Mouse (Mus musculus): ENCODE data around the gene Elmo1. TPM values are rescaled to one million over a fixed set of nuclear protein-coding genes. Genes with fewer than 3 reads are reported as not detected.

The Elmo1 gene
- total and polyA plus RNA-seq, 2 experiments from 2014 or later: 6.5 to 17.9 TPM

DNA sequence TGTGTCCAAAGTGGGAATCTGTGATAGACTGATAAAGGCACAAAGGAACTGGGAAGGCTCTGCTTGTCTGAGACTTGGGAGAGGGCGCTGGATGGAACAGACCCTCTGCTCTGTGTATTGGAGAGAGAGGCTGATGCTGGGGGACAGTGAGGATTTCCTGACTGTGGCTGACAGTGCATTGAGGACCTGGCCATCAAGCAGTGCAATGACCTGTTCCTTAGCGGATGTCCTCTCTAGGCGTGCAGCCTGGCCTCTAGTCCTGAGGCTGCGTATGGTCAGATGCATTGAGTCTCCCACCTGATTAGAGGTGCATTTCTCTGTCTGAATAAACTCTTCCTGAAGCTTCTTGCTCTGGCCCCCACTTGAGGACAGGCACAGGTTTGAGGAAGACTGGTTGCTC, 384.2 kb downstream of the Elmo1 start:
- TF ChIP-seq EP300 (IDR thresholded peaks at IDR 0.05; ENCODE audit: low read depth) (no peak), CTCF (IDR thresholded peaks at IDR 0.05; ENCODE audit: low read depth) (no peak)
- 93% methylated on average over 4 of the region's 4 CpGs for WGBS

DNA sequence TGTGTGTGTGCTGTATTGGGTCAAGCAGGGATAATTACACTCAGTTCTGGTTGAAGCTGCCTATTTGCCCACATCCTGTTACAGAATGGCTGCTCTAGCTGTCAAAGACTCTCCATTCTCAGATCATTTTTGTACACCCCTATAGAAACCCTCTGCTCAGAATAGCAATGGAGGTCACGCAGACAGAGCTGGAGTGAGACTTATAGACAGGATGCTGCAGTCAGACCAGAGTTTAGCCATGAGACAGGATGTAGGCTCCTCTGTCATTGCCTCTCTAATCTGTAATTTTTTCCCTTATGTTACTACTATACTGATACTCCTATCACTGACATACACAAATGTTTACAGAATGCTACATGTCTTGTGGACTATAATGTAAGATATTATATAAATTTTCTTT, 391.4 kb downstream of the Elmo1 start:
- ATAC-seq (ENCODE audit: insufficient read depth, low read depth) (no peak), DNase-seq (ENCODE audit: low spot score) (no peak)
- H3K9me3 ChIP-seq (replicated peaks; ENCODE audit: control insufficient read depth, low read length): no peaks in the 10 kb centered on the region
- H3K4me1 ChIP-seq (ENCODE audit: control insufficient read depth, insufficient read depth): peaks cover 6% of the 10 kb centered on the region; the same call in 1 of the 2 replicates
- no peaks in the 10 kb centered on the region for H3K27me3 ChIP-seq (ENCODE audit: control insufficient read depth, insufficient read depth, low read length)
- no peaks in the 10 kb centered on the region for H3K36me3 ChIP-seq (replicated peaks; ENCODE audit: control insufficient read depth, insufficient read depth, low read length)
- H3K4me2 ChIP-seq (ENCODE audit: low read depth, low read length): no peak overlapping the region
- H3K27ac ChIP-seq (ENCODE audit: low read depth): no peak overlapping the region
- no peak overlapping the region for H3K9ac ChIP-seq (replicated peaks; ENCODE audit: low read depth, low read length)
- no peak overlapping the region for H3K4me3 ChIP-seq (ENCODE audit: low read depth, low read length)
- WGBS: 79% methylated on average over 1 of the region's 1 CpGs
- TF ChIP-seq EP300 (IDR thresholded peaks at IDR 0.05; ENCODE audit: low read depth) (no peak), CTCF (IDR thresholded peaks at IDR 0.05; ENCODE audit: low read depth) (no peak)

More for the DNA sequence above, 384.2 kb downstream of the Elmo1 start:
- no peak overlapping the region for H3K27ac ChIP-seq (ENCODE audit: low read depth)
- ATAC-seq (ENCODE audit: insufficient read depth, low read depth): no peak
- no peak overlapping the region for H3K9ac ChIP-seq (replicated peaks; ENCODE audit: low read depth, low read length)
- H3K27me3 ChIP-seq (ENCODE audit: control insufficient read depth, insufficient read depth, low read length): no peaks in the 10 kb centered on the region
- H3K36me3 ChIP-seq (replicated peaks; ENCODE audit: control insufficient read depth, insufficient read depth, low read length): no peaks in the 10 kb centered on the region
- H3K9me3 ChIP-seq (replicated peaks; ENCODE audit: control insufficient read depth, low read length): no peaks in the 10 kb centered on the region
- no peak overlapping the region for H3K4me3 ChIP-seq (ENCODE audit: low read depth, low read length)
- H3K4me1 ChIP-seq (ENCODE audit: control insufficient read depth, insufficient read depth): peaks cover 9% of the 10 kb centered on the region; the same call in 1 of the 2 replicates
- no peak overlapping the region for H3K4me2 ChIP-seq (ENCODE audit: low read depth, low read length)
- no peak for DNase-seq (ENCODE audit: low spot score)

DNA sequence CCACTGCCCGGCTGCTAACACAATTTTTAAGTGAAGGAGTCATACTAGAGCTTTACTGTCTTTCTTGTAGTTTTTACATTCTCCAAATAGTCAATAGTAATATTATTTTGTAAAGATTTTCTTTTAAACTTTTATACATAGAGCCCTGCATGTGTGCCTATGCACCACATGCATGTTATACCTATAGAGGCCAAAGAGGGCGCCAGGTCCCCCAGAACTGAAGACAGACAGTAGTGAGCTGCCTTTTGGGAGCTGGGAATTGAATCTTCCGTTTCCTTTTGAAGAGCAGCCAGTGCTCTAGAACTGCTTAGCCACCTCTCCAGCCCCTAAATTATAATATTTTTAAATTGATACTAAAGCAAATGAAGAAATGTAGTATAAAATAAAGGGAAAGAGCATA, 398.7 kb downstream of the Elmo1 start:
- H3K36me3 ChIP-seq (replicated peaks; ENCODE audit: control insufficient read depth, insufficient read depth, low read length): no peaks in the 10 kb centered on the region
- no peaks in the 10 kb centered on the region for H3K27me3 ChIP-seq (ENCODE audit: control insufficient read depth, insufficient read depth, low read length)
- H3K9ac ChIP-seq (replicated peaks; ENCODE audit: low read depth, low read length): no peak overlapping the region
- H3K4me1 ChIP-seq (ENCODE audit: control insufficient read depth, insufficient read depth): no peaks in the 10 kb centered on the region
- H3K27ac ChIP-seq (ENCODE audit: low read depth): no peak overlapping the region
- no peaks in the 10 kb centered on the region for H3K9me3 ChIP-seq (replicated peaks; ENCODE audit: control insufficient read depth, low read length)
- no peak for TF ChIP-seq CTCF (IDR thresholded peaks at IDR 0.05; ENCODE audit: low read depth)
- TF ChIP-seq EP300 (IDR thresholded peaks at IDR 0.05; ENCODE audit: low read depth): no peak
- no peak overlapping the region for H3K4me3 ChIP-seq (ENCODE audit: low read depth, low read length)
- ATAC-seq (ENCODE audit: insufficient read depth, low read depth) (no peak), DNase-seq (ENCODE audit: low spot score) (no peak)
- H3K4me2 ChIP-seq (ENCODE audit: low read depth, low read length): no peak overlapping the region
- WGBS: 69% methylated on average over 3 of the region's 3 CpGs

DNA sequence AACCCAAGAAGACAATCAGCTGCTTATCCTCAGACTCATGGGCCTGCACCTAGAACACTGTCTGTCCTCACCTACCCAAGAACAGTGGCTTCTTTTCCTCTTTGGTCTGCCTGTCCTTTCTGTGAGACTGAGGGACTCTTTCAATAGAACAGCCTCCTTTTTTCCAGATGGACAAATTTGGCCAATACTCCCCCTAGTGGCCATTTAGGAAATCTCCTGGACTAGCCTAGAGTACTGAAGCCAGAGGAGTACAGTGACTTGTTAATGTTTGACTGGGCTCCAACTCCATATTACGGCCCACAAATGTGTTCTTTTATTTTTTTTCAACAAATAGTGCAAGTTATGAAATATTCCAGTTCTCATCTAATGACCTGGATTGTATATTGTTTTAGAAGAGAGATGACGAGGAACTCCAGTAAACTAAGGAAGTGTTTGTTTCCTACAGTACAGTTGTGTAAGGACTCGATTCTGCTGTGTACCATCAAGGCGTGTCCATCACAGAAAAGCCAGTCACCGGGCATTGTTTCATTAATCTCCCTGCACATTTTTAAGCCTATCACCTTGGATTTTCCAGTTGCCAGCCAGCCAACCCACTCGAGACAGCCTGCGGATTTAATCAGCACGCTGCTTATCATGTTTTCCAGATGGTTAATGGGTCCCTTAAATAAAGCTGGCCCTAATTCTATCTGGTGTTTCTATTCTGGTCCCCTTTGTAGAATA, 399.5 kb downstream of the Elmo1 start:
- ATAC-seq (ENCODE audit: insufficient read depth, low read depth): no peak

DNA sequence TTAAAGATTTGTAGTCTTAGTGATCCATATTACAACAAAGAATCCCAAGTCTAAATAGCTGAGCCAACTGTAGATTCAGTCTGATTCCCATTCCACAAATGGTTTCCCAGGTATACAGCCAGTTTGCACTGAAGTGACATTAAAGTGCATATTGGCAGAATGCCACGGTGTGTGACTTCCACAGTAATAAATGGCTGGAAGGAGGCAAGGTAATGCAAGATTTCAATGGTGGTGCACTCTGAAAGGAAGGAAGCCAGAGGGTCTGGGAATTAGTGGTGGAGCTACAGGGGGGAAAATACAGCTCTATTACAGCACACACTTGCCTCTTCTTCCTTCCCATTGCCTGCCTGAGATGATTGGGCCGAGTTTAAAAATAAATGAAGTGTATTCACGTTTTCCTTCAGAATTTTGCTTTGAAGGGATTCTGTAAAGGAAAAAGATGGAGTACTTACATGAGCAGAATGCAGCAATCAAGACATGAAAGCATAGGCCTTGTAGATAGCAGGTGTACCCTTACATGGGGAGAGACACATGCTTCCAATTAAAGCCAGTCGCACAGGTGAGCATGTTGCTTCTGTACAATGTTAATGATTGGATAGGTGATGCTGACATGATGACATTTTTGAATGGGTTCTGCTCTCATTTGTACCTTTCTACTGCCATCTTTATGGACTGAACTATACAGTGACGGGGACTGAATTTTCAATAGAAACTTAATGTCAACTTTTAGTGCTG, 400.6 kb downstream of the Elmo1 start:
- H3K4me1 ChIP-seq (ENCODE audit: control insufficient read depth, insufficient read depth): no peaks in the 10 kb centered on the region
- DNase-seq (ENCODE audit: low spot score): no peak
- H3K4me2 ChIP-seq (ENCODE audit: low read depth, low read length): no peak overlapping the region
- H3K36me3 ChIP-seq (replicated peaks; ENCODE audit: control insufficient read depth, insufficient read depth, low read length): no peaks in the 10 kb centered on the region
- H3K27ac ChIP-seq (ENCODE audit: low read depth): no peak overlapping the region
- no peaks in the 10 kb centered on the region for H3K9me3 ChIP-seq (replicated peaks; ENCODE audit: control insufficient read depth, low read length)
- H3K9ac ChIP-seq (replicated peaks; ENCODE audit: low read depth, low read length): no peak overlapping the region
- no peak overlapping the region for H3K4me3 ChIP-seq (ENCODE audit: low read depth, low read length)
- ATAC-seq (ENCODE audit: insufficient read depth, low read depth): no peak
- TF ChIP-seq CTCF (IDR thresholded peaks at IDR 0.05; ENCODE audit: low read depth): no peak
- TF ChIP-seq EP300 (IDR thresholded peaks at IDR 0.05; ENCODE audit: low read depth): no peak
- WGBS: 68% methylated on average over 5 of the region's 5 CpGs
- H3K27me3 ChIP-seq (ENCODE audit: control insufficient read depth, insufficient read depth, low read length): no peaks in the 10 kb centered on the region

More for the DNA sequence above, 399.5 kb downstream of the Elmo1 start:
- 37% methylated on average over 8 of the region's 8 CpGs for WGBS
- DNase-seq (ENCODE audit: low spot score): peak; percentile 43
- no peaks in the 10 kb centered on the region for H3K9me3 ChIP-seq (replicated peaks; ENCODE audit: control insufficient read depth, low read length)
- no peaks in the 10 kb centered on the region for H3K36me3 ChIP-seq (replicated peaks; ENCODE audit: control insufficient read depth, insufficient read depth, low read length)
- no peak overlapping the region for H3K9ac ChIP-seq (replicated peaks; ENCODE audit: low read depth, low read length)
- H3K4me2 ChIP-seq (ENCODE audit: low read depth, low read length): no peak overlapping the region
- no peak overlapping the region for H3K27ac ChIP-seq (ENCODE audit: low read depth)
- no peak overlapping the region for H3K4me3 ChIP-seq (ENCODE audit: low read depth, low read length)
- TF ChIP-seq CTCF (IDR thresholded peaks at IDR 0.05; ENCODE audit: low read depth) (peak; percentile 69), EP300 (IDR thresholded peaks at IDR 0.05; ENCODE audit: low read depth) (no peak)
- no peaks in the 10 kb centered on the region for H3K27me3 ChIP-seq (ENCODE audit: control insufficient read depth, insufficient read depth, low read length)
- H3K4me1 ChIP-seq (ENCODE audit: control insufficient read depth, insufficient read depth): no peaks in the 10 kb centered on the region
